9 mouse cellular contexts compared by ENCODE assay signal in the genomic region with DNA sequence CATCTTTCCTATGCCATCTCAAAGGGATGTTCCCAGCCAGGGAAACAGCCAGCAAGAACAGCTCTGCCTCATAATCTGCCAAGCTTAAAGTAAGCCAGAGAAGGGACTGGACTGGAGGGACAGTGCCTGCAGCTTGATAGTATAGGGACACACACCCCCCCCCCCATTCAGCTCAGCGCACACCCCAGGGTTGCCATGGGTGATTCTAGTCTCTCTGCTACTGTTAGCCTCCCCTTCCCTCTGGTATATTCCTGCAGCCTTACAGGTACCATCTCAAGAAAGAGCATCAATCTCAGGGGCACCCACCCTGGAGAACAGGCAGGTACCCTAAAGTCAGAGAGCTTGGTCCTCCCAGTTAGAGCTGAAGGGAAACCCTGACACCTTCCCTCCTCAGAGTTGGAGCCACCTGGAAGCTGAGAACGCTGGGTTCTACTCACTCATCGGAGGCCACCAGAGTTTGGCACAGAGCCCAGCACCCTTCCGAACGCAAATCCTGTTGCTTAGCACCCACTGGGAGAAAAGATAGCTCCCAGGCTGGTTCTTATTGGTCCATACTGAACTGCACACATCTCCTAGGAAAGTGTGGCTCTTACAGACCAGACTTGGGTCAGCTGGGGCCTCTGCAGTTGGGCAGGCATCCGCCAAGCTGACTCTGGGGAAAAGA.
DNase-seq lines count a peak whose midpoint lies in the region; ATAC-seq lines count a peak whose summit lies in the region.
"Had no signal": no experiment of that assay in that cellular context is flagged by ENCODE, and none has a peak within 500 bp of the region (broad histone marks: within the 10 kb centered on the region; RNA-seq: fewer than 3 reads in every experiment).

No protein-coding gene starts in this region.

- no peak overlapping the region for H3K4me2 ChIP-seq in kidney, embryonic 16.5 days (replicated peaks; ENCODE audit: low read depth, low read length)
- no peak overlapping the region for H3K4me2 ChIP-seq in liver, embryonic 12.5 days

- H3K4me3 ChIP-seq in kidney, embryonic 16.5 days (ENCODE audit: low read length), result no peak overlapping the region
- H3K4me3 ChIP-seq in embryonic facial prominence, embryonic 10.5 days, result no peak overlapping the region
- no peak overlapping the region for H3K4me3 ChIP-seq in liver, embryonic 12.5 days

- H3K9me3 ChIP-seq in kidney, embryonic 16.5 days (ENCODE audit: low read length), result no peaks in the 10 kb centered on the region
- H3K9me3 ChIP-seq in embryonic facial prominence, embryonic 10.5 days, result no peaks in the 10 kb centered on the region
- no peaks in the 10 kb centered on the region for H3K9me3 ChIP-seq in liver, embryonic 12.5 days (replicated peaks)

- WGBS in kidney, embryonic 16.5 days, result 66% methylated on average over 6 of the region's 6 CpGs
- 88% methylated on average over 6 of the region's 6 CpGs for WGBS in embryonic facial prominence, embryonic 10.5 days
- WGBS in liver, embryonic 12.5 days (ENCODE audit: insufficient replicate concordance), result 64% methylated on average over 6 of the region's 6 CpGs

- H3K27ac ChIP-seq in kidney, embryonic 16.5 days (ENCODE audit: low read length), result no peak overlapping the region
- 0 out of 2 replicates have a peak overlapping the region, but pooled peaks have one; percentile 14 for H3K27ac ChIP-seq in embryonic facial prominence, embryonic 10.5 days (replicated peaks)
- H3K27ac ChIP-seq in liver, embryonic 12.5 days, result no peak overlapping the region

- H3K4me1 ChIP-seq in kidney, embryonic 16.5 days (ENCODE audit: insufficient read depth, low read length), result 0 out of 2 replicates have a peak, but pooled peaks cover 2% of the 10 kb centered on the region
- peaks cover 24% of the 10 kb centered on the region for H3K4me1 ChIP-seq in embryonic facial prominence, embryonic 10.5 days
- H3K4me1 ChIP-seq in liver, embryonic 12.5 days, result no peaks in the 10 kb centered on the region

- DNase-seq in kidney, postnatal 10 days, result peak; percentile 49
- no peak for DNase-seq in embryonic facial prominence, embryonic 10.5 days (ENCODE audit: low spot score)
- DNase-seq in frontal cortex, postnatal 10 days (ENCODE audit: low spot score in 2 of 2), result peak; percentile 81 to 84
- peak; percentile 83 to 86 for DNase-seq in left cerebral cortex, postnatal 25 days (ENCODE audit: low spot score in 2 of 2)
- DNase-seq in cerebellum, adult 9-11 months, result no peak
- no peak for DNase-seq in MN1 (ENCODE audit: low spot score)

- intact Hi-C loops in left cerebral cortex, postnatal 25 days (cut with DNase I), result no loop called here

- peaks cover 3% of the 10 kb centered on the region; the same call in 1 of the 2 replicates for H3K27me3 ChIP-seq in kidney, embryonic 16.5 days (ENCODE audit: insufficient read depth, low read length)
- H3K27me3 ChIP-seq in embryonic facial prominence, embryonic 10.5 days (replicated peaks; ENCODE audit: low read depth, poor library complexity, severe bottlenecking), result peaks cover 9% of the 10 kb centered on the region
- no peaks in the 10 kb centered on the region for H3K27me3 ChIP-seq in liver, embryonic 12.5 days (replicated peaks)

- H3K9ac ChIP-seq in kidney, embryonic 16.5 days (replicated peaks; ENCODE audit: low read length), result no peak overlapping the region
- no peak overlapping the region for H3K9ac ChIP-seq in liver, embryonic 12.5 days

- ATAC-seq in kidney, embryonic 16.5 days (ENCODE audit: low FRiP score, low TSS enrichment), result no peak
- ATAC-seq in liver, embryonic 12.5 days, result no peak

- no peaks in the 10 kb centered on the region for H3K36me3 ChIP-seq in kidney, embryonic 16.5 days (ENCODE audit: insufficient read depth, low read length)
- H3K36me3 ChIP-seq in embryonic facial prominence, embryonic 10.5 days (replicated peaks), result no peaks in the 10 kb centered on the region
- no peaks in the 10 kb centered on the region for H3K36me3 ChIP-seq in liver, embryonic 12.5 days
- H3K36me3 ChIP-seq: G1E had no signal

Comparison
In these comparisons a context has a peak if more than half of its experiments do, and no peak if none do; other contexts are left out.
1. DNase-seq: peak in kidney, postnatal 10 days (single experiment), frontal cortex, postnatal 10 days (2 of 2) and left cerebral cortex, postnatal 25 days (2 of 2); none in embryonic facial prominence, embryonic 10.5 days (single experiment), cerebellum, adult 9-11 months (single experiment) and MN1 (single experiment).